Mouse (Mus musculus) hindbrain, postnatal 0 days (tissue): ENCODE data around the gene Pkd1l1. TPM values are rescaled to one million over a fixed set of nuclear protein-coding genes. Genes with fewer than 3 reads are reported as not detected.

Experiments
- ATAC-seq: fragments of 200-750 bp; cut with Nextera tagmentation; 2 replicates; pipeline ENCODE4 v1.8.0; 2017; ENCODE audit warnings: mild to moderate bottlenecking, moderate TSS enrichment, moderate library complexity
- DNase-seq: peaks from one replicate; pipeline ENCODE4 v3.0.0-alpha.2; 2015; ENCODE audit warnings: low spot score
- H3K27ac ChIP-seq: fragments of 300-500 bp; sonication (generic); 2 replicates; pipeline ENCODE4 v1.5.1; 2014; ENCODE audit warnings: mild to moderate bottlenecking
- H3K27me3 ChIP-seq: fragments of 300-500 bp; sonication (generic); 2 replicates; pipeline ENCODE4 v1.6.1; 2014; ENCODE audit warnings: low read length, mixed read lengths; ENCODE audit not compliant: insufficient read depth
- H3K36me3 ChIP-seq: fragments of 300-500 bp; sonication (generic); 2 replicates; pipeline ENCODE4 v1.6.1; 2014; ENCODE audit warnings: low read length, mixed read lengths; ENCODE audit not compliant: insufficient read depth
- H3K4me1 ChIP-seq: fragments of 300-500 bp; sonication (generic); 2 replicates; pipeline ENCODE4 v1.6.1; 2014; ENCODE audit warnings: antibody characterized with exemption, low read length, mixed read lengths; ENCODE audit not compliant: insufficient read depth
- H3K4me2 ChIP-seq: fragments of 300-500 bp; sonication (generic); 2 replicates; pipeline ENCODE4 v1.6.1; 2014; ENCODE audit warnings: low read depth, mild to moderate bottlenecking, low read length, moderate library complexity, mixed read lengths
- H3K4me3 ChIP-seq: fragments of 300-500 bp; sonication (generic); 2 replicates; pipeline ENCODE4 v1.5.1; 2014; ENCODE audit warnings: low read length
- H3K9ac ChIP-seq: fragments of 300-500 bp; sonication (generic); replicated peaks from 2 replicates; pipeline ENCODE4 v1.6.1; 2014; ENCODE audit warnings: mild to moderate bottlenecking, low read length, moderate library complexity, mixed read lengths
- H3K9me3 ChIP-seq: fragments of 300-500 bp; sonication (generic); 2 replicates; pipeline ENCODE4 v1.6.1; 2016; ENCODE audit warnings: low read length, mixed read lengths
- CTCF ChIP-seq: IDR thresholded peaks from 2 replicates; pipeline ENCODE4 v1.5.1; 2016; ENCODE audit warnings: antibody characterized with exemption, control low read depth, low read depth
- whole genome bisulfite sequencing: fragments of 180-500 bp; shearing (Covaris S2); extraction: QIAGEN DNeasy Blood & Tissue Kit; methylation state at CpG from one replicate; pipeline ENCODE4 v1.1.7; 2014; 5-methylcytosine and 5-hydroxymethylcytosine counted together
- polyA plus RNA-seq: library from polyadenylated mRNA; unstranded; fragments of >200 nt; fragmentation: Nextera tagmentation; extraction: Ambion mirVana; gene quantifications from 2 replicates; pipeline ENCODE4 v1.2.1, GENCODE M21; 2015
- total RNA-seq: library from RNA; depleted of rRNA; stranded (reverse); fragments of >200 nt; gene quantifications from 2 replicates; pipeline ENCODE4 v1.2.3, GENCODE M21; 2014

The Pkd1l1 gene
- total and polyA plus RNA-seq, 2 experiments from 2014 or later, result 0.33 to 0.37 TPM

DNA sequence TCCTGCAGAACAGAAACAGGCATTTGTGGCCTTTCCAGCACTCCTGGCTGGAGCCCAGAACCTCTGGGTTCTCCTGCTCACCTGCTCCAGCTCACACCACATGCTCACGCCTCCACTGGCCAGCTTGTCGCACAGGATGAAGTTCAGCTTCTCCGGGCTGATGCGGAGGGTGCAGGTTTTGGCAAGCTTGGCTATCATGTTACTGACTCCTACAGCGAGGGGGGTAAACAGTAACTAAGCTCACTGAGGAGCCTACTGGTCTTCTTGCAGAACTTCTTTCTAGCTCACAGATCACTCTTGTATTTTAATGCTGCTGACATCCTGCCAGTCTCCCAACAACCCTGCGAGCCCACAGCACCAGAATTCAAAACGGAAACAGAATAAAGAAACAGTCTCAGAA, 37.4 kb upstream of the Pkd1l1 start:
- peak overlapping the region; percentile 69 for H3K9ac ChIP-seq
- H3K4me2 ChIP-seq, result peak overlapping the region; percentile 73
- H3K27me3 ChIP-seq, result no peaks in the 10 kb centered on the region
- 0 out of 2 replicates have a peak, but pooled peaks have one; percentile 14 for TF ChIP-seq CTCF
- peak; percentile 57 for DNase-seq
- no peaks in the 10 kb centered on the region for H3K9me3 ChIP-seq
- H3K4me1 ChIP-seq, result 0 out of 2 replicates have a peak, but pooled peaks cover 4% of the 10 kb centered on the region
- WGBS, result under 1% methylated on average over 7 of the region's 7 CpGs
- peak overlapping the region; percentile 75 for H3K27ac ChIP-seq
- ATAC-seq, result peak; percentile 75
- H3K4me3 ChIP-seq, result peak overlapping the region; percentile 57
- H3K36me3 ChIP-seq, result peaks cover 4% of the 10 kb centered on the region; the same call in 1 of the 2 replicates

DNA sequence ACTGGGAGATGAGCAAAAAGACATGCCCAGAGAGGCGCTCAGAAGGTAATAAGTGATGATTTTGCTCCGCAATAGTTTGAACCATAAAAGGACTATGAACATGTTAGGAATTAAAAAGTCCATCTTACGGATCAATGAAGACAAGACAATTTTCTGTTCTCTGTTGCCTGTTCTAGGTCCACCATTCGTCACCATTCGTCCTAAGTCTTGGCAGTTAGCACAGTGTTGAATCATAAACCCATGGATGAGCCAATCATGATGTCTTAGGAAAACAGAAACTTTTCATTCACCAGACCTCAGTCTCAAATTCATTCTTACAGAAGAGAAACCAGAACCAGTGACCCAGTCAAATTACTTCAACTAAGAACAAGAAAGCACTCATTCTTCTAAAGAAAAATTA, 35.7 kb upstream of the Pkd1l1 start:
- TF ChIP-seq CTCF, result no peak
- H3K9ac ChIP-seq, result no peak overlapping the region
- no peak for DNase-seq
- H3K36me3 ChIP-seq, result peaks cover 15% of the 10 kb centered on the region; the same call in 1 of the 2 replicates
- H3K27me3 ChIP-seq, result no peaks in the 10 kb centered on the region
- H3K4me2 ChIP-seq, result no peak overlapping the region
- H3K9me3 ChIP-seq, result no peaks in the 10 kb centered on the region
- 98% methylated on average over 5 of the region's 5 CpGs for WGBS
- no peak overlapping the region for H3K27ac ChIP-seq
- 0 out of 2 replicates have a peak, but pooled peaks cover 4% of the 10 kb centered on the region for H3K4me1 ChIP-seq
- ATAC-seq, result no peak
- no peak overlapping the region for H3K4me3 ChIP-seq

DNA sequence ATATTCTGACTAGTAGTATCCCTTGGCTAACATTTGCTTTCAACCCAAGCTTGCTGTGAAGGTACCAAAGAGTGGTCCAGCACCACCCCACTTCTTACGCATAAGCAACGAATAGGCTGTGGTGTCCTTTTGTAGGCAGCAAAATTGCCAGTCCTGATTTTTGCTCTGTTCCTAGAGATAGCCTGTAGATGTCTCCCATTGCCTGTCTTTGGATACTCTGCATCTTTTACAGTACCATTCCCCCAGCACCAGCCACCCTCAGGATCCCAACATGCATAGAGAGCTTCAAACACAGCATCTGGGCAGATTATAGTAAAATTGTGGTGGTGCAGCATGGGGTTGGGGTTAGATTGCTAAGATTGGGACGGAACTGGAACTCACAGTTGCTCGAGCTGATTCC, 15.0 kb upstream of the Pkd1l1 start:
- Histone ChIP-seq H3K27ac (no peak overlapping the region), H3K9me3 (no peaks in the 10 kb centered on the region), H3K4me3 (no peak overlapping the region), H3K36me3 (0 out of 2 replicates have a peak, but pooled peaks cover 6% of the 10 kb centered on the region), H3K27me3 (no peaks in the 10 kb centered on the region), H3K9ac (no peak overlapping the region), H3K4me2 (no peak overlapping the region), H3K4me1 (no peaks in the 10 kb centered on the region)
- peak; percentile 43; the same call in 1 of the 2 replicates for ATAC-seq
- TF ChIP-seq CTCF, result peak; percentile 44
- 78% methylated on average over 4 of the region's 4 CpGs for WGBS
- peak; percentile 48 for DNase-seq

DNA sequence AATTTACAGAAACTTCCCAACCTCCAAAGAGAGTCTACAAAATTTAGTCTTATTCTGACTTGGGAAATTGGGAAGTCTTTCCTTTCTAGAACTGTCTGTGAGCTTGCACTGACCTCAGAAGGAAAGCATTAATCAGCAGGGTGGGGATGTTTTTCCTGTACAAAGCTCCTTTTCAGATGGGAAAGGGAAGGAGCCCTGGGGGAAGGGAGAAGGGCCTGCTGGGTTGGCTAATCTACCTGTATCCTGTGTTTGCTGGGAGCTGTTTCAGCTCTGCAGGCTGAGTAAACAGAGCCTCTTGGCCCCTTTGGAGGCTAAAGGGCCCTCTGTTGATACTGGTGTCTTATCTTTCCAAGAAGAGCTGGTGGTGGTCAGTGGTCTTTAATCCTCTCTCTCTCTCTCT, 13.0 kb upstream of the Pkd1l1 start:
- TF ChIP-seq CTCF, result no peak
- no peaks in the 10 kb centered on the region for H3K36me3 ChIP-seq
- H3K4me3 ChIP-seq, result no peak overlapping the region
- no peak for ATAC-seq
- no peak overlapping the region for H3K4me2 ChIP-seq
- H3K27ac ChIP-seq, result no peak overlapping the region
- no peaks in the 10 kb centered on the region for H3K9me3 ChIP-seq
- no peaks in the 10 kb centered on the region for H3K27me3 ChIP-seq
- H3K9ac ChIP-seq, result no peak overlapping the region
- no peaks in the 10 kb centered on the region for H3K4me1 ChIP-seq
- DNase-seq, result no peak

DNA sequence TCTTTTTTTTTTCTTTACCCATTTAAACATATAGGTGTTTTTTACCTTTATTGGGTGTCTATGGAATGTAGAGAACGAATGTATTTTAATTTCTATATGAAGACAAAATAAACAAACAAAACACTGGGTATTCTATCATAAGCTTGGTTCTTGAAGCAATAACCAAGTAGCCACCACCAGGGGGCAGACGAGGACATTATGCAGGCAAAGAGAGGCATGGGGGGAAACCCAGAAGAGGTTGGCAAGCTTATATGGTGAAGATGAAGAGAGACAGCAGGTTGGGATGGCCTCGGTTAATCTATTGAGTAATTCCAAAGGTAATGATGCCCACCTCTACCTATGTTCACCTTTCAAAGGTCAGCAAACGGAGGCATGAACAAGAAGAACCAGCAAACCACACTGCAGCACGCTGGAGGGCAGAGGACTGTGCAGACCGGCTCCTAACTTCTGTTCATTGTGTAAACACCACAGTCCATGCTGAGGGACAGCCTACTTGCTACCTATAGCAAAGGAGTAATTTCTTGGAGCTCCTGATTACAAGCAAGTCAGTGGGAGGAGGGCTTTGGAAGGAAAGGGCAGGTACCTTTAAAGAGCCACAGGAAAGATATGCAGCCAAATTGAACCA, 10.3 kb upstream of the Pkd1l1 start:
- H3K9me3 ChIP-seq, result no peaks in the 10 kb centered on the region
- no peak for ATAC-seq
- 45% methylated on average over 6 of the region's 6 CpGs for WGBS

DNA sequence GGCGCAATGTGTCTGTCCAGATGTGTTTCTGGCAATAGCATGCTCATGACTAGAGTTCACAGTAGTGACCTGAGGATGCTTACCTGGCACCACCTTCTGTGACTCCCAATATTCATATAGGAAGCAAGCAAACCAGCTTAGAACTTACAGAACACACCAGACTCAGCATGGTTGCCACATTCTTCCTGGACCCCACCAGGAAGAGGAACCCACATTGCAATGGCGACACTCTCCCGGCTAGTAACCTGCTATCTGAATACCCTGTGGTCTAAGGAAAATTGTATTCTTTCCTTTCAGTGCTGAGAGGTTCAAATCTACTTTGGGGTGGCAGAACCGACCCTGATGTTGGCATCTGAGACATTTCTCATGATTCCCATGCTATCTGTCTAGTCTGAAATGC, 5.1 kb upstream of the Pkd1l1 start:
- no peak overlapping the region for H3K27ac ChIP-seq
- no peak for ATAC-seq
- H3K9me3 ChIP-seq, result no peaks in the 10 kb centered on the region
- H3K27me3 ChIP-seq, result no peaks in the 10 kb centered on the region
- DNase-seq, result no peak
- H3K36me3 ChIP-seq, result no peaks in the 10 kb centered on the region
- no peak for TF ChIP-seq CTCF
- H3K4me1 ChIP-seq, result no peaks in the 10 kb centered on the region
- no peak overlapping the region for H3K9ac ChIP-seq
- H3K4me2 ChIP-seq, result no peak overlapping the region
- WGBS, result 87% methylated on average over 4 of the region's 4 CpGs
- no peak overlapping the region for H3K4me3 ChIP-seq

More for the DNA sequence above, 10.3 kb upstream of the Pkd1l1 start:
- Histone ChIP-seq H3K9ac (no peak overlapping the region), H3K27ac (no peak overlapping the region), H3K4me1 (no peaks in the 10 kb centered on the region), H3K4me3 (no peak overlapping the region), H3K4me2 (no peak overlapping the region), H3K27me3 (no peaks in the 10 kb centered on the region), H3K36me3 (no peaks in the 10 kb centered on the region)
- DNase-seq, result peak; percentile 89
- peak; percentile 82 for TF ChIP-seq CTCF

DNA sequence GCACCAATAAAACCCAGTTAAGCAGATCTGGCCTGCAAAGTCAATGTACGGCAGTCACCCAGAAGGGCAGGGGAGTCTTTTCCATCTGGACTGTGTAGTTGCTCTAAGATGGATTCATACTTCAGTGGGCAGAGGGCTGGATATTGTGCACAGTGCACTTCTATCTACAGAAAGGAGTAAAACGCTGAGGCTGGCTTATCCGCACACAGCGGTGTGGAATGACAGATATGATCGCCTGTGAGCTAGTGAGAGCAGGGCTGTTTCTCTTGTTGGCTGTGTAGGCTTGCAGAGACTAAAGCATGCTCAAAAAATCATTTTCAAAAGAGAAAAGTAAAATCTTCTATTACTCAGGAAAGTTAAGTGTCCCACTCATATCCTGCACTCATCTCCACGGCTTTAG, 973 bp downstream of the Pkd1l1 start:
- H3K9ac ChIP-seq, result no peak overlapping the region
- H3K4me2 ChIP-seq, result no peak overlapping the region
- no peaks in the 10 kb centered on the region for H3K36me3 ChIP-seq
- 83% methylated on average over 6 of the region's 6 CpGs for WGBS
- DNase-seq, result no peak
- no peaks in the 10 kb centered on the region for H3K4me1 ChIP-seq
- H3K27me3 ChIP-seq, result no peaks in the 10 kb centered on the region
- H3K9me3 ChIP-seq, result no peaks in the 10 kb centered on the region
- no peak overlapping the region for H3K4me3 ChIP-seq
- no peak for ATAC-seq
- H3K27ac ChIP-seq, result no peak overlapping the region
- no peak for TF ChIP-seq CTCF
